Mouse (Mus musculus) E14TG2a.4 (cell line): ENCODE results near the gene Rhoh.

ENCODE experiments used
- CTCF ChIP-seq: conservative IDR thresholded peaks from 2 replicates; pipeline ENCODE4 v1.5.1; 2014; ENCODE audit warnings: low read length
- NANOG ChIP-seq: IDR thresholded peaks from 2 replicates; pipeline ENCODE4 v1.6.1; 2014; ENCODE audit warnings: borderline replicate concordance, low read length, mixed read lengths
- POU5F1 ChIP-seq: IDR thresholded peaks from 2 replicates; pipeline ENCODE4 v1.6.1; 2014; ENCODE audit warnings: low read length, borderline replicate concordance

DNA sequence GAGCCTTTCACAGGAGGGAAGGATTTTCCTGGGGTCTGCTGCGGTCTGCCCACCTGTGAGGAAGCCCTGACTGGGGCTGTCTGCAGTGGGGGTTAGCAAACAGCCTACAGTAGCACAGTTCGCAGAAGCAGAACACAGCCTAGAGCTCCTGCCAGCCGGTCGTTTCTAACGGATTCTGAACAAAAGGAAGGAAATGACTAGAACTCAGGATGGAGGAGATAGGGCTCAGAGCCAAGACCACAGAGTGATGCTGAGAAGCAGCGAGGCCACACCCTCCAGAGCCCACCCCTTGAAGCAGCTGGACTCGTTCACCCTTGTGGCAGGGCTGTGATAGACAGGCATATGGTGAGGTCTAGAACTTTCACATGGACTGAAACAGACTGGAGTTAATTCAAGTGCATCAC is 39.9 kb downstream of the Rhoh start:
- TF ChIP-seq CTCF (no peak), POU5F1 (no peak), NANOG (no peak)
